Mouse (Mus musculus) liver, embryonic 15.5 days (tissue): Measurements from ENCODE around the gene Naxd. TPM values are rescaled to one million over a fixed set of nuclear protein-coding genes. Genes with fewer than 3 reads are reported as not detected.
A peak's percentile ranks its signal among the peaks of the same experiment; 100 is the strongest.

ENCODE experiments used
- ATAC-seq: fragments of 200-750 bp; cut with Nextera tagmentation; 2 replicates; pipeline ENCODE4 v1.8.0; 2017; ENCODE audit warnings: moderate number of reproducible peaks, mild to moderate bottlenecking, moderate library complexity; ENCODE audit not compliant: insufficient read depth
- H3K27ac ChIP-seq: fragments of 300-500 bp; sonication (generic); replicated peaks from 2 replicates; pipeline ENCODE4 v1.5.1; 2015; ENCODE audit warnings: mild to moderate bottlenecking, inconsistent platforms
- H3K27me3 ChIP-seq: fragments of 300-500 bp; sonication (generic); 2 replicates; pipeline ENCODE4 v1.6.1; 2015; ENCODE audit warnings: mild to moderate bottlenecking, inconsistent platforms
- H3K36me3 ChIP-seq: fragments of 300-500 bp; sonication (generic); replicated peaks from 2 replicates; pipeline ENCODE4 v1.6.1; 2015; ENCODE audit warnings: moderate library complexity, mild to moderate bottlenecking, inconsistent platforms
- H3K4me1 ChIP-seq: fragments of 300-500 bp; sonication (generic); replicated peaks from 2 replicates; pipeline ENCODE4 v1.6.1; 2015; ENCODE audit warnings: inconsistent platforms
- H3K4me2 ChIP-seq: fragments of 300-500 bp; sonication (generic); 2 replicates; pipeline ENCODE4 v1.6.1; 2015; ENCODE audit warnings: moderate library complexity, mild to moderate bottlenecking, inconsistent platforms
- H3K4me3 ChIP-seq: fragments of 300-500 bp; sonication (generic); replicated peaks from 2 replicates; pipeline ENCODE4 v1.5.1; 2015; ENCODE audit warnings: mild to moderate bottlenecking, inconsistent platforms
- H3K9ac ChIP-seq: fragments of 300-500 bp; sonication (generic); 2 replicates; pipeline ENCODE4 v1.6.1; 2015; ENCODE audit warnings: moderate library complexity, mild to moderate bottlenecking, inconsistent platforms
- H3K9me3 ChIP-seq: fragments of 300-500 bp; sonication (generic); replicated peaks from 2 replicates; pipeline ENCODE4 v1.6.1; 2016; ENCODE audit warnings: inconsistent platforms
- WGBS: fragments of 180-500 bp; shearing (Covaris S2); methylation state at CpG from one replicate; pipeline ENCODE4 v1.1.7; 2015; ENCODE audit warnings: mixed read lengths; ENCODE audit not compliant: insufficient replicate concordance; 5-methylcytosine and 5-hydroxymethylcytosine counted together
- polyA plus RNA-seq: library from polyadenylated mRNA; unstranded; fragments of >200 nt; fragmentation: Nextera tagmentation; extraction: Ambion mirVana; gene quantifications from 2 replicates; pipeline ENCODE4 v1.2.1, GENCODE M21; 2015

The Naxd gene
- 37.1 and 40.1 TPM in 2 replicates for polyA plus RNA-seq

DNA sequence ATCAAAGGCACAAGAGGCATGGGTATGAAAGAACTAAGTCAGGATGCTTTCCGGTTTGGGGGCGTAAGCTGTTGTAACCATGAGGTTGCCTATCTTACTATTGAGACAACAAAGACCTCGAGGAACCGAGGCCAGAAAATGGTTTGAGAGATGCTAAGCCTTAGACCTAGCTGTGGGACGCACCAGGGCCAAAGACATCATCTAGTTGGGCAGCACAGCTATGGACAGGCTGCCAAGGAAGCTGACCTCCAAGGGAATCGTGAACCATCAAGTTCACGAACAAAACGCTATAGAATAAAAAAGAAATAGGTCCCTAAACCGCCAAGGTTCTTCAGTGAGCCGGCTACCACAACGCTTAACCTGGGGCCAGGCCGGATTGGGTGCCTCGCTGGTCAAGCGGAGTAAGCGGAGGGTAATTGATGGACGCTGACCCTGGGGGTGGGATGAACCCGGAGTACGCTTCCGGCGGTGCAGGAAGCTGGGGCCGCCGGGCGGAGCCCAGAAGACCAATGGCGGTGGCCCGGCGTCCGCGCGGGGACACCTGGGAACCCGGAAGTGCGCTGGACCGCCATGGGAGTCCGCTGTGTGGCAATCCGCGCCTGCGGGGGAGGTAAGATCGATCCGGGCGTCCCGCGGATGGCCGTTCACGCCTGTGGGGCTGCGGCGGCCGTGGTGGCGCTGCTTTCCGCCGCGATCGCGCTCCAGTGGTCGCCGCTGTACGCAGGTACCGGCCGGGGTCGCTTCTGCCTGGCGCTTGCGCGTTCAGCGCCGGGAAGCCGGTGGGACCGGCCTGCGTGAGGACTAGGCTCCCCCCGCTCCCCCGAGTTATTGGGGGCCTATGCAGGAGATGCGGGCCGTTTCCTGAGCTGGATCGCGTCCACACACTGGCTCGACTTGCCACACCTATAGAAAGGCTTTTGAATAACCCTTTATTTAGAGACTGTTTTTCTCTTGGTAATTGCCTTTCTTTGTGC is at the start of gene Naxd:
Naxd (plus strand) TSS at position 490 of the 974 bp plus-strand sequence.
- Histone ChIP-seq H3K4me1 (peaks cover 21% of the 10 kb centered on the region), H3K27me3 (peaks cover 14% of the 10 kb centered on the region; the same call in 1 of the 2 replicates), H3K4me3 (peak within 1 kb of the TSS; percentile 99), H3K9ac (peak within 1 kb of the TSS; percentile 86), H3K36me3 (peaks cover 4% of the 10 kb centered on the region; the same call in 1 of the 2 replicates), H3K9me3 (no peaks in the 10 kb centered on the region), H3K27ac (peak within 1 kb of the TSS; percentile 75), H3K4me2 (peak within 1 kb of the TSS; percentile 81)
- peak; percentile 98 for ATAC-seq
- WGBS = 3% methylated on average over 73 of the region's 73 CpGs

DNA sequence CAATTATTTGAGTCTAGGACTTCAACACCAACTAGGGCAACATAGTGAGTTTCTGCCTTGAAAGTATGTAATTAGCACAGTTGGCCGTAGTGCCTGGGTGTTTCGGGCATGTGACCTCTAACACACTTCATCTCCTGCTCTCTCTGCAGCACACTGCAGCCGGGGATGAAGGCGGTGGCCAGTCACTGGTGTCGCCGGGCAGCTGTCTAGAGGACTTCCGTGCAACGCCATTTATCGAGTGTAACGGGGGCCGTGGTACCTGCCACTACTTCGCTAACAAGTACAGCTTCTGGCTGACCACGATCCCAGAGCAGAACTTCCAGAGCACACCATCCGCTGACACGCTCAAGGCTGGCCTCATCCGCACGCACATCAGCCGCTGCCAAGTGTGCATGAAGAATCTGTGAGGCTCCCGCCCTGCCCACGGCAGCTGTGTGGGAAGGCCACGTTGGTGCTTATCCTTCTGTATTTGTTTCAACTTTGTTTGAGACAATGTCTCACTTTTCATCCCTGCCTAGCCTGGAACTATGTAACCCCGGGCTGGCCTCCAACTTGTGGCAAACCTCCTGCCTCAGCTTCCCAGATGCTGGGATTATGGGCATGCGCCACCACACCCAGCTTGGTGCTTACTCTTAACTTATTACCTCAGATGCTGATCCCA is 49.3 kb upstream of the Naxd start:
- Histone ChIP-seq H3K27me3 (no peaks in the 10 kb centered on the region), H3K4me3 (no peak overlapping the region), H3K27ac (no peak overlapping the region), H3K4me2 (no peak overlapping the region), H3K9me3 (no peaks in the 10 kb centered on the region), H3K9ac (no peak overlapping the region), H3K36me3 (0 out of 2 replicates have a peak, but pooled peaks cover 12% of the 10 kb centered on the region), H3K4me1 (peaks cover 32% of the 10 kb centered on the region)
- 78% methylated on average over 23 of the region's 23 CpGs for WGBS
- no peak for ATAC-seq

DNA sequence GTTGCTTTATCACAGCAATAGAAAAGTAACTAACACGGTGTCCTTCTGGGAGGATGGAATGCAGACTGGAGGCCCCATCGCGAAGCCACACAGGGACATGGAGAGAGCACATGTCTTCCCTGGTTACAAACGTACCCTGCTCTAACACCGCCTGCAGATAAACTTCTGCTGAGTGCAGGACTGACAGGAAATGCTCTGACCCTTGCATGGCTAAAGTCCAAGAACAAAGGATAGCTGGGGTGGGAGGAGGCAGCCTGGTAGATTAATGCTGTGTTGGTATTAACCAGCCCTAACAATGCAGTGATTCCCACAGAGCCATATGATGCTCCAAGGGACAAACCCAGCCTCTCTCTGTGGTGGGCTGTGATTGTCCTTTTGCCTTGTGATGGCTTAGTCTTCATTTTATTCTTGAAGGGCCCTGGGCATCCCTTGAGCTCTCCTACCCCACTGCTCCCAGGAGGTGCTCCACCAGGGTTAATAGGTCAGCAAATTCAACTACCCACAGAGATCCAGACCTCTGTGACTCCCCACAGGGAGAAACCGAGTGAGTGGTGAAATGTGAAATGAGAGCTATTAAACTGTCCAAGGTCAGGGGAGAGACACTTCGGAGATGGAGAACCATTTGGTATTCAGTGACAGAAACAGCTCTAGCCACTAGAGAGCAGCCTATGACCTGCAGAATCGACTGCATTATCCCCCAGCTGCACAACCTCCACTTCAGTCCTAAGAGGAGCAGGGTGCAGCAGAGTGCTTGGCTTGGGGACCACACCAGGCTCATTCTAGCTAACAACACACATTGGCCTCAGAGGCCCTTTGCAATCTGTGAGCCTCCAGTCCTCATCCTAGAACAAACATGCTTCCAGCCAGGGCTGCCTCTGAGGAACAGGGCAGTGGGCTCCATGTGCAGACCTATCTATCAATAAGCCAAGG is 46.9 kb upstream of the Naxd start:
- Histone ChIP-seq H3K36me3 (0 out of 2 replicates have a peak, but pooled peaks cover 8% of the 10 kb centered on the region), H3K27me3 (no peaks in the 10 kb centered on the region), H3K9me3 (no peaks in the 10 kb centered on the region), H3K27ac (no peak overlapping the region), H3K4me1 (peaks cover 14% of the 10 kb centered on the region; the same call in 1 of the 2 replicates), H3K9ac (no peak overlapping the region), H3K4me3 (no peak overlapping the region), H3K4me2 (no peak overlapping the region)
- peak; percentile 48; the same call in 1 of the 2 replicates for ATAC-seq
- 27% methylated on average over 8 of the region's 8 CpGs for WGBS

DNA sequence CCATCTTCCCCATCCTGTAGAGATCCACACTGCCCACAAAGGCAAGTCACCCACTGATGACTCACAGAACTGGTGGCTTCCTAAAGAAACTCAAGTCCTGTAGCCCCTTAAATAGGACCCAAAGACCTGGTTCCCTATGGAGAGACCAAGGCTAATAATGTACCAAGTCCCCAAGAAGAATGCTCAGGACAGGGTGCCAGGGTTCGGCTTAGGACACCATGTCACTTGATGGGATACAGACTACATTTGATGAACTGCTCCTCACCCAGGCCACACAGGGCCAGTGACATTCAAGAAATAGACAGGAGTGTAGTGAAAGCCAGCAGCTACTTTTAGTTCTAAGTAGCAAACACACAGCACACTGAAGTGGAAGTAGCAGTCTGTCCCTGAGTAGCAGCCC is 45.2 kb upstream of the Naxd start:
- 72% methylated on average over 1 of the region's 1 CpGs for WGBS
- Histone ChIP-seq H3K27ac (no peak overlapping the region), H3K4me2 (no peak overlapping the region), H3K9me3 (no peaks in the 10 kb centered on the region), H3K9ac (no peak overlapping the region), H3K27me3 (no peaks in the 10 kb centered on the region), H3K36me3 (0 out of 2 replicates have a peak, but pooled peaks cover 3% of the 10 kb centered on the region), H3K4me3 (no peak overlapping the region), H3K4me1 (peaks cover 14% of the 10 kb centered on the region; the same call in 1 of the 2 replicates)
- no peak for ATAC-seq

DNA sequence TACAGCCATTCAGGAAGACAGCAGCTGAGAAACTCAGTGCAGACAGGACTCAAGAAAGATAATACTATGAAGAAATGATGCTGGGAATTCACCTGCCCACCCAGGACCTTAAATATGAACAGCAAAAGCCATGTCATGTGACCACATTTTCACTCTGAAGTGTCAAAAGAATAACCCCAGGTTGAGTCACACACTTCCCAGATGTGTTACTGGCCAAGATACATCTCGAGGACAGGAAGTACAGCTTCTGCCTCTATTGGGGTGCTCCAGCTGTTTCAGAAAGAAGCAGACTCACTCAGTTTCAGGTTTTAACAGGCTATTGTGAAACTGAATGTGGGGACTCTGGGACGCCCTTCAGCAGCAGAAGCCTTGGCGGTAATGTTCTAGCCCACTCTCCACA is 44.7 kb upstream of the Naxd start:
- WGBS = 23% methylated on average over 3 of the region's 3 CpGs
- Histone ChIP-seq H3K9ac (no peak overlapping the region), H3K4me1 (peaks cover 17% of the 10 kb centered on the region), H3K4me3 (no peak overlapping the region), H3K4me2 (no peak overlapping the region), H3K36me3 (0 out of 2 replicates have a peak, but pooled peaks cover 3% of the 10 kb centered on the region), H3K9me3 (no peaks in the 10 kb centered on the region), H3K27ac (no peak overlapping the region), H3K27me3 (no peaks in the 10 kb centered on the region)
- ATAC-seq = no peak

DNA sequence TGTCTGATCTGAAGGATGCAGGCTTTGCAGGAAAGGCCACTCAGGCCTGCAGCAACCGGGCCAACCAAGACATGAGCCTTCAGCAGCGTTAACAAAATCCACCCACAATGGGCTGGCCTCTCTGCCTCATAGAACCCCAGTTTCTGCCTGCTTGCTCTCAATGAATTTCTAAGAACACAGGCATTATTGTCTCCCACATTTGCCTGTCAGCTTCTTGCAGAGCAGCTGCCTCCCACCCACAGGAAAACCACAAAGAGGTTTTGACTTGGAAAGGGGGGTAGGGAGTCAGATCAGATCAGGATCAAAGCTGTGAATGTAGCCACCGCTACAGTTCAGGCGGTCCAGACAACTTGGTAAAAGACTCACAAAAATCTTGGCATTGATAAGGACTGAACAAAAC is 44.3 kb upstream of the Naxd start:
- peaks cover 21% of the 10 kb centered on the region for H3K4me1 ChIP-seq
- H3K36me3 ChIP-seq = 0 out of 2 replicates have a peak, but pooled peaks cover 3% of the 10 kb centered on the region
- H3K4me2 ChIP-seq = no peak overlapping the region
- no peaks in the 10 kb centered on the region for H3K27me3 ChIP-seq
- no peak overlapping the region for H3K9ac ChIP-seq
- no peak overlapping the region for H3K4me3 ChIP-seq
- no peaks in the 10 kb centered on the region for H3K9me3 ChIP-seq
- H3K27ac ChIP-seq = no peak overlapping the region
- WGBS = 14% methylated on average over 4 of the region's 4 CpGs
- no peak for ATAC-seq

DNA sequence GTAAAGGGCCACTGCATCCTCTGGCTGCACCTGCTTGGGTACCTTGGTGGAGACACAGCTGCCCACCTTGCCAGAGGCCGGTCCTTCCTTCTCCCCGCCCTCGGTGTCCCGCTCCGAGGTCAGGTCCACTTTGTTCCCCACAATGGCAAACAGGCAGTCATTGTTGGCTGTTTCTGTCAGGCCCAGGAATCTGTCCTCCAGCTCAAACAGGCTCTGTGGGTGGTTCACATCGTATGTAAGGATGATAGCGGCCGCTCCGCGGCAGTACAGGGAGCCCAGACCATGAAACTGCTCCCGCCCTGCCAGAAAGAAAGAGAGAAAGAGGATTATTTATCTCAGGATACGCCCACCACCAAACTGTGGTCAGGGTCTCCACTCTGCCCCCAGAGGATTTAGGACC is 43.1 kb upstream of the Naxd start:
- no peak overlapping the region for H3K4me3 ChIP-seq
- no peak for ATAC-seq
- no peaks in the 10 kb centered on the region for H3K9me3 ChIP-seq
- no peaks in the 10 kb centered on the region for H3K36me3 ChIP-seq
- H3K27ac ChIP-seq = no peak overlapping the region
- no peak overlapping the region for H3K4me2 ChIP-seq
- H3K27me3 ChIP-seq = no peaks in the 10 kb centered on the region
- 71% methylated on average over 12 of the region's 12 CpGs for WGBS
- no peak overlapping the region for H3K9ac ChIP-seq
- peaks cover 25% of the 10 kb centered on the region for H3K4me1 ChIP-seq

DNA sequence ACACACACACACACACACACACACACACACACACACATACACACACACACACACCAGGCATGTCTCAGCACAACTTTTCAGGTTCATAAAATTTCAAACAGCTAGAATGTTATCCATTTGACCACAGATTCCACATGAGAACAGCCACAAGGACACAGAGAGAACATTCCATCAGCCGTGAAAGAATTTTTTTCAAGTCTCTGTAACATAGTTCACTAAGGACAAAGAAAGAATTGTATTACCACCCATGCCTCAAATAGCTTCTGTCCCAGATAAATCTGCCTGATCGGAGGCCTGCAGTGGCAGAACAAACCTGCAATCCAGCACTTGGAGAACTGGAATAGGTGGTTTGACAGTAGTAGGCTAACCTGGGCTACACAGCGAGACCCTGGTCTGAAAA is 40.0 kb upstream of the Naxd start:
- 64% methylated on average over 3 of the region's 3 CpGs for WGBS
- no peak for ATAC-seq
- peaks cover 20% of the 10 kb centered on the region for H3K4me1 ChIP-seq
- H3K27ac ChIP-seq = peak overlapping the region; percentile 70
- no peaks in the 10 kb centered on the region for H3K36me3 ChIP-seq
- no peak overlapping the region for H3K4me3 ChIP-seq
- H3K27me3 ChIP-seq = no peaks in the 10 kb centered on the region
- H3K9me3 ChIP-seq = no peaks in the 10 kb centered on the region
- H3K4me2 ChIP-seq = no peak overlapping the region
- no peak overlapping the region for H3K9ac ChIP-seq

DNA sequence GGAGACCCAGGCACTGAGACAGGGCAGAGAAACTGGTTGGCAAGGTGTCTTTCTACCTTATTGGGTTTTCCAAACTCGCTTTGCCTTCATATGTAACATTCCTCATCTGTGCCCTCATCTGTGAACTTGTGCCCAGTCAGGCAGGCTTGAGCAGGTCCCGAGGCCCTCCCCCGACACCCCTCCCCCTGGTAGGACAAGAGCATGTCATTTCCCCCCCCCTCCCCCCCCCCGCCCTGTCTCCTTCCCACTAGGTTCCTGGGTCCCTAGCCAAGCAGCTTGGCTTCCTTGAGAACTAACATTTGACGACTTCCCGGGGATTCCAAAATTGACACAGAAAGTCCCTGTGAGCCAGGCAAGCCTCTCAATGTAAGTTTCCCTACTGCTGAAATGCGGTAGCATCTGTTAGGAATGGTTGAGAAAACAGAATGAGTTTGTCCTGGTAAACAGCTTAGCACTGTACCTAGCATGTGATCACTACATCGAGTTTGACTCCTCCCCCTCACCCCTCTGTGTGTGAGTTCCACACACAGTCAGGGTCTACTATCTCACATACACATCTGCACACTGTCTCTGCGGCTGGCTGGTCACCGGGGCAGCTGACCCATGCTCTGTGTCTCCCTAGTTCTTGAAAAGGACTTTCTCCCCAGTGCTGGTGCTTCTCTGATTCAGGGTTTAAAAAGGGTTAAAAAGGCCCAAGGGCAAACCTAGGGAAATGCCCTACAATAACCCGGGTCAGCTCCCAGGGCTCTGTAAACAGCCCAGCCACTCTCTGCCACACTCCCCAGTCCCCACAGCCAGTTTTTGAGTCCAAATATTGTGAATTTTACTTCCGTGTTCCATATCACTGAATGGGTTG is 39.1 kb upstream of the Naxd start:
- Histone ChIP-seq H3K27me3 (no peaks in the 10 kb centered on the region), H3K4me3 (no peak overlapping the region), H3K36me3 (no peaks in the 10 kb centered on the region), H3K27ac (peak overlapping the region; percentile 70), H3K4me1 (peaks cover 24% of the 10 kb centered on the region), H3K4me2 (peak overlapping the region; percentile 21; the same call in 1 of the 2 replicates), H3K9ac (no peak overlapping the region), H3K9me3 (no peaks in the 10 kb centered on the region)
- 23% methylated on average over 12 of the region's 12 CpGs for WGBS
- ATAC-seq = peak; percentile 71

DNA sequence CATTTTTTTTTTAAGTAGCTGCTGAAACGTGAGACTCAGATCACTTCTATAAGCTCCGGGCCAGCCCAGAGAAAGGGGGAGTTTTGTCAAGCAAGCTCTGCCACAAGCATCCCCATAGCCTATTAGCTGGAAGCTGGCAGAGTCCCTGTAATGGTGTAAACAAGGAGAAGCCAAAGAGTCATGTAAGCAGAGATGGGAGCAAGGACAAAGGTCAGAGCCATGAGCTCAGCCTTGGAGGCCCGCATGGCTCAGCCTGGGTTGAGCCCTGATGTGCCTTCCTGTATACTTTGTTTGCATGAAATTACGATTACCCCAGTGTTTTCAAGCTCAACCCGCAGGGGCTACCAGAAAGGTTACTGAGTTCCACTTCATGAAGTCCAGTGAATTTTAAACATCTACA is 38.3 kb upstream of the Naxd start:
- Histone ChIP-seq H3K9ac (no peak overlapping the region), H3K36me3 (no peaks in the 10 kb centered on the region), H3K27me3 (no peaks in the 10 kb centered on the region), H3K4me2 (peak overlapping the region; percentile 16; the same call in 1 of the 2 replicates), H3K9me3 (no peaks in the 10 kb centered on the region), H3K27ac (peak overlapping the region; percentile 70), H3K4me3 (no peak overlapping the region), H3K4me1 (peaks cover 32% of the 10 kb centered on the region)
- WGBS = 47% methylated on average over 5 of the region's 5 CpGs
- ATAC-seq = peak; percentile 67
